Mouse (Mus musculus) adrenal gland, adult (tissue): Measurements from ENCODE around the gene Chrnb2.

Experiments
- DNase-seq, 2 experiments: peaks; one replicate each; pipeline ENCODE4 v3.0.0; 2022 to 2023; ENCODE audit warnings: low spot score in 1 of 2; ENCODE audit not compliant: inconsistent age in 2 of 2

Chrnb2 gene

DNA sequence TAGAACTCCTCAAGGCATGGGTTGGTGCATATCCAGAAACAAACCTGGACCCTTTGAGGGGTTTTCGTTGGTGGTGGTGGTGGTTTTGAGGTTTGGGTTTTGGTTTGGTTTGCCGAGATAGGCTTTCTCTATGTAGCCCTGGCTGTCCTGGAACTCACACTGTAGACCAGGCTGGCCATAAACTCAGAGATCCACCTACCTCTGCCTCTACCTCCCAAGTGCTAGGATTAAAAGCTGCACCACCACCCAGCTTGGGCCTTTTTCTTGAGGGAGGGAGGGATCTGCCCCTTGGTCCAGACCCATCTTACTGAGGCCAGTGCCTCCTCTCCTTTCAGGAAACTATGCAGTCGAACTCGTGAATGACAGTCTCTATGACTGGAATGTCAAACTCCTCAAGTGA, 15.7 kb upstream of the Chrnb2 start:
- DNase-seq, result no peak

GRCm38 (mm10) chr3:89776001-89776400, 11.6 kb upstream of the Chrnb2 start:
- DNase-seq, result peak in 1 of 2 experiments; percentile 3

DNA sequence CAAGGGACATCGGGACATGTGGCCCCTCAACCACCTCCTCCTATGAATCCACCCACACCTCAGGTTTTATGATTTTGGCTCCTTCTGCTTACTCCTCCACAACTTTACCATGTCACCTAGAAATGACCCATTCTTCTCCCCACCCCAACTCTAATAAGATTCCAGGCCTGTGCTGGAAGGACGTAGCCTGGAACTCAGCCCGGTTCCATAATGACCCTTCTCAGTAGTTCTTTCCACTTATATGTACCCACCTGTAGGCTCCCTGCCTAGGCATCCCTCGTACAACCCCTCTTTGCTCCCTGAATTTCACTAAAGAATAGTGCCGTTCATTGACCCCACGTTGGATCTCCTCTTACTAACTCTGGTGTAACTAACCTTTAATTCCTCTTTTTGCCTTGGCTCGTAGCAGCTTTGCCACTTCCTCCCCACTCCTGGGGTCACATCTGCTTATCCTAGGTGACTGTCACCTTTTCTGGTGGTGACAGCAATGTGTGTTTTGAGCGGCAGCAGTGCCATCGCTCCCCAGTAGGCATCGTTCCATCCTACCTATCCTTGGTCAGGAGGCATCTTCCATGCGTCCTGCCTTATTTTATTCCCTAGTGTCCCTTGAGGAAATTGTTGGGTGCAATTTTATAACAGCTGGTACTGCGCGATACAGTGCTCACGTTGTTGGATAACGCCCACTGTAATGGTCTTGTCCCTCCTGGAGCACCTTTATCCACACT, 10.0 kb upstream of the Chrnb2 start:
- peak in 1 of 2 experiments; percentile 23 for DNase-seq

DNA sequence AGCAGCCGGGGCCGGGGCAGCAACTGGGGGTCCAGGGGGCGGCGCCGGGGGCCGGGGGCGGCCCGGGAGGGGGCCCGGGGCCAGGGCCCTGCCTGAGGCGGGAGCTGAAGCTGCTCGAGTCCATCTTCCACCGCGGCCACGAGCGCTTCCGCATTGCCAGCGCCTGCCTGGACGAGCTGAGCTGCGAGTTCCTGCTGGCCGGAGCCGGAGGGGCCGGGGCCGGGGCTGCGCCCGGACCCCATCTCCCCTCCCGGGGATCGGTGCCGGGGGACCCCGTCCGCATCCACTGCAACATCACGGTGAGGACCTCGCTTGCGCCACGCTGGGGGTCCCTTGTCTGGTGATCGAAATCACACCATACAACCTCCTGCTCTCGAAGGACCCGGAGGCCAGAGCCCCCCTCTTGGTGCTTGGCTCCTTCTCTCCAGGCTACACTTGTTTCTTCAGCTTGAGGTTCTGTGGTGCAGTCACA, 9.3 kb upstream of the Chrnb2 start:
- DNase-seq, result peak; percentile 69 to 83

DNA sequence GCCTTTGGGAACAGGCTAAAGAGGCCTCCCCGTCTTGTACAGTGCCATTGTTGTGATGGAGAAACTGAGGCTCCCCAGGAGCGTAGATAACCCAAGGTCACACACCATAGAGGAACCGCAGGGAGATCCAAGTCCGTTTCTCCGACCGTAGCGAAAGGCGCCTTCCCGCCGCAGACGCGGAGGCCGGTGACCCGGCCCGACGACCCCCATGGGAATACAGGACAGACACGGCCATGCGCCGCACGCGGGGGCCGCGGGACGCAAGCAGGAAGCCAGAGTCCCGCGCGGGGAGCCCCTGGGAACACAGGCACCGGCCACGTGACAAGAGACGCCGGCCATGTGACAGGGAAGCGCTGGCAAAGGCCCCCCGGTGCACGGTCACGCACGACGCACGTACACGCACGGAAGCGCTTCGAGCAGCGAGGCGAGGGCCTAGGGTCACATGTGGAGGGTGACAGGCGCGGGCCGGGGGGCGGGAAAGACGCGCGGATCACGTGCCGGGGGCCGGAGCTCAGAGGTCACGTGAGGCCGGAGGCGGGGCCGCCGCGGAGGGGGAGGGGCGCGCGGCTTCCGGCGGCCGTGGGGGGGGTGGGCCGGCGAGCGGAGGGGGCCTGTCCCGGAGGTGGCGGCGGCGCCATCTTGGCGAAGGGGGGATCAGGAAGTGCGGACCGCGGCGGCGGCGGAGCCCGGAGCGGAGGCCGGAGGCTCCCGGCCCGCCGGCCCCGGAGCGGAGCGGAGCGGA, 8.7 kb upstream of the Chrnb2 start, which contains the start of gene Ube2q1:
Ube2q1 (plus strand) TSS at position 649 of the 742 bp plus-strand sequence.
- peak; percentile 99 for DNase-seq

GRCm38 (mm10) chr3:89772588-89772967, 8.1 kb upstream of the Chrnb2 start:
- peak; percentile 81 to 94 for DNase-seq

DNA sequence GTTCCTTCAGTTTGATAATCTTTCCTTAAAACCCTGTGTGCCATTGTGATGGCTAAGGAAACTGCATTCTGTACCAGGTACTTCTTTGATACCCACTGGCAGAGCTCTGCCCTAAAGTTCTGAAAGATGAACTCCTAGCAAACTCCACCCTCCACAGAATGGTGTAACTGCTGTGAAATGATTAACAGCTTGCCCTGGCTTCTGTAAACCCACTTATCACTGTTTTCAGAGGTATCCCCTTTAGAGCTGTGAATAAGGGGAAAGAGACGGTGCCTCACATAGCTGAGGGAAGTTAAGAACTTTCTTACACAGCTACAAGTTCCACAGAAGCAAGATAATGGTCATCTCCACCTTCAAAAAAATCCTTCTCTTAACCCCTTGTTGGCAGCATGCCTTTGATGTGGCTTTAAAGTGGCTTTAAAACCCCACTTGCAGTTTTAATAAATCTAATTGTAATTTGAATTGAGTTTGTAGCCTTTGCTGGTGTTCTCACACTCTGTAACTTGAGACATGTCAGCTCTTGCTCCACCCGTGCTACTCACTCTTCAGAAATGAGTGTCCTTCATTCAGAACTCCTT, 6.1 kb upstream of the Chrnb2 start:
- no peak for DNase-seq

- no peak for DNase-seq
Observed at GRCm38 (mm10) chr3:89769584-89769983, 5.2 kb upstream of the Chrnb2 start.

DNA sequence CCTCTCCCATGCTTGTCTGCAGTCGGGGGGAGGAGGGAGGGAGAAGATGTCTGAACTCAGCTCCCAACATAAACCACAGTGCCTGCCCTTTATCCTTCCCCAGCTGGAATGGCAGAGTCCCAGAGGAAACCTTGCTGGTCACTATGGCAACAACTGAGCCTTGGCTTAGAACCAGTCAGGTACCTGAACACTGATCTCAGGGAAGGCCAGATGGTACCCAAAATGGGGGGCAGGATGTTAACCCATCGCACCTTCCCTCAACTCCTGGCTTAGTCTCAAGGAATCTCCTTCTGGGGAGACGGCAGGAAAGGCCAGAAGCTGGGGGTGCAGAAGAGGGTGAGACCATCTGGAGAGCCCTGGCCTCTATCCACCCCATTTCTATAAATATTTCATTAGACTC, 4.6 kb downstream of the Chrnb2 start:
- no peak for DNase-seq

DNA sequence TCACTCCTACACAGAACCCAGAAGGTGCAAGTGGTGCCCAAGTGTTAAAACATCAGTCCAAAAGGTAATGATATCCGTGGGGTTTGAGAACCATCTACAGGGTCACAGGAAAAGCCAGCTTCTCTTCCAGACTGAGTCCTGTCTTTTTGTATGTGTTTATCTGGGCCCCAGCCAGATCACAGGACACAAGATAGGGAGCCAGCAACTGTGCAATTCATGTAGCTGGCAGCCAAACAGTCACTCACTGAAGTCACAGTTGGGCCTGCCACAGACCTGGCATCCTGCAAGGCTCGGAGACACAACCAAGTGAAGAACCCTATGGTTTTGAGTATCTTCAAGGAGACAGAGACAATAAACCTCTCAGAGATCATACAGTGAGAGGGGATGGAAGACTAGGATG, 6.6 kb downstream of the Chrnb2 start:
- DNase-seq, result no peak

GRCm38 (mm10) chr3:89755283-89755682, 9.1 kb downstream of the Chrnb2 start:
- DNase-seq, result no peak

DNA sequence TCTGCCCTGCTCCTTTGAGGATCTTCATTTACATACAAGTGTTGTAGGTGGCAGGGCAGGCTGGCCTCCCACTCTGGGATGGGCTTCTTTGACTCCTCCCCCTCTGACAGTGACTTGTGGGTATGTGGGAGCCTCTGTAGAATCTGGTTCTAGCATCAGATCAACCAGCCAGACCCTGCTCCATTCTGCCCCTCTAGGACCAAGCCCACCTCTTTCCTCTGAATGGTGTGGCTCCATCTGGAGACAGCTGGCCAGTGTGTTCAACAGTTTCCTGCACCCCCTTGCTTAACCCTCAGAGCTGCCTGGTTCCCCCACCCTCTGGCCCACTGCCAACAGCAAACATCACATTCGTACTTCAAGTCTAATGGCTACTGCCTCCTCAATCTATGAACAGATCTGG, 12.1 kb downstream of the Chrnb2 start:
- DNase-seq, result peak in 1 of 2 experiments; percentile 43

- DNase-seq, result no peak
Observed at GRCm38 (mm10) chr3:89738509-89738908, 25.9 kb downstream of the Chrnb2 start.

GRCm38 (mm10) chr3:89732091-89732490, 32.3 kb downstream of the Chrnb2 start:
- no peak for DNase-seq

DNA sequence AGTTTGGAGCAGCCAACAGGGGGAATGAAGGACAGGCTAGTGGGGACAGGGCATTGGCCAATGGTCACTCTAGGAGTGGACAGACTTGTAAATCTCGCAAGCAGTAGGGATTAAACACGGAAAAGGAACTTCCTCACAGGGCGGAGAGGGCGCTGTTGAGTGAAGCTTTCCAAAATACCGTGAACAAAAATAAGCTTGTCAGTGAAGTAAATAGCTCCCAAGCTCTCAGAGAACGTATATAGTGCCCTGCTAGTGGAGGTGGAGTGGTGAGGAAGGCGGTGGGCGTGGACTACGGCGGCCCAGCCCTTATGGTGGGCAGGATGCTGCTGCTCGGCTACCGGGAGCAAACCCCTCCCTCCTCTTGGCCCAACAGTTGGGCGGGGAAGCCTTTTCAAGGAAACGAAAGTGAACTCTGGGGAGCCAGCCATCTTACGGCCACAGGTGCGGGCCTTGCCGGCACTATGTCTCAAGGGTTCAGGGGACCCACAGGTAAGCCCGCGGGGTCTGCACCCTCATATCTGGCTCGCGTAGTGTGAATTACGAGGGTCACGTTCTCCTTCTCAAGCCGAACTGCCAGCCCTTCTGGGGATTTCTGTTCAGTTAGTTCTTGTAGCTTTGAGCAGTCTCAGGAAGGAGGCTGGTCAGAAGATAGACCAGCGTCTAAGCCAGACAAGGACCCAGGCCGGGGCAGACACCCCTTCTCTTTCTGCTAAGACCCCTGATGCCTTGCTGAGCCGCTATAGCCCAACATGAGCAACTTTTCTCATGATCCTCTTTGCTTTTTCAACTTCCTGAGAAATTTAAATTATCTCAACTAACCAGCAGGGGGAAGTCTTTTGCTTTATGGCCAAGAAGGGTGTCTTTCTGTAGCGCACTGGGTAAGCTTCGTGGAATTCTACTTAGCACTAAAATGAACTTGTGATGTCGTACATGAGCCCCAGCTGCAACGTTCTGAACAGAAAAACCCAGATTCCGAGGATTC, 33.8 kb downstream of the Chrnb2 start:
- DNase-seq, result peak; percentile 91 to 96

DNA sequence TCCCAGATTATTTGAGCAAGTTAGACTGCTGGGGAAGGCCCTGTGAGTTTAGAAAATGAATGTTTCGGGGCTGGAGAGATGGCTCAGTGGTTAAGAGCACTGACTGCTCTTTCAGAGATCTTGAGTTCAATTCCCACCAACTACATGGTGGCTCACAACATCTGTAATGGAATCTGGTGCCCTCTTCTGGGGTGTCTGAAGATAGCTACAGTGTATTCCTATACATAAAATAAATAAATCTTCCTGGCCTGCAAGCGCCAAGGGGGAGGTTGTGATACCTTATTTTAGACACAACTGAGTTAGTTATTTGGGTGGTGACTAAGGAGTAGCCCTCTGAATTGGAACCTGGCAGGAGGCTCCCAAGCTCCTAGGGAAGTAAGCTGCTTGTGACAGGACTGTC, 35.6 kb downstream of the Chrnb2 start:
- no peak for DNase-seq

- DNase-seq, result peak; percentile 77 to 86
Observed at GRCm38 (mm10) chr3:89727028-89727427, 37.4 kb downstream of the Chrnb2 start.

DNA sequence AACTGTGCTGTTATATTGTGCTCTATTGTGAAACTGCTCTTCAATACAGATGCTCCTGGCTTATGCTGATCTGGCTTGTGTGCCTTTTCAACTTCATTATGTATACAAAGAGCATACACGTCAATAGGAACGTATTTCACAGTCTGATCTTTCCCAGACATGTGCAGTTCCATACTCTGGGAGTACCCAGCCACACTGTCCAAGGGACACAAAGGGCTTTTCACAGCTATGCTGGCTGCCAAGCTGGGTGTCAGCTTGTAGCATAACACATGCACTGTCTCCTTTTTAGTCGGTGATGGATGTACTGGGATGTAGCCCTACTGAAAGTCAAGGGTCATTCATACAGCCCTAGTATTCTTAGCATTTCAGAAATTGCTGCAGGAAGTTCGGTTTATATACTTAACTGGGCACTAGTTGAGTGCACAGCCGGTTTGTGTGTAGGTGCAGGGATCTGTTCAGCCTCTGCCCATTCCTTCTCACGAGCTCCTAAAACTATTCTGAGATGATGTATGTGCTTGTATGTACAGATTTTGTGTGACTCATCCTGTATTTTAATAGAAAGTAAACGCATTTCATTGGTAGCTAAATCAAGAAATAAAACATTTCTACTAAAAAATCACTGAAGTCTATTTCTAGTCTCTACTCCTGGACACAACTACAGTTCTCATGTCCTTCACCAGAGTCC, 40.9 kb downstream of the Chrnb2 start:
- DNase-seq, result no peak

GRCm38 (mm10) chr3:89722032-89722431, 42.4 kb downstream of the Chrnb2 start:
- no peak for DNase-seq

DNA sequence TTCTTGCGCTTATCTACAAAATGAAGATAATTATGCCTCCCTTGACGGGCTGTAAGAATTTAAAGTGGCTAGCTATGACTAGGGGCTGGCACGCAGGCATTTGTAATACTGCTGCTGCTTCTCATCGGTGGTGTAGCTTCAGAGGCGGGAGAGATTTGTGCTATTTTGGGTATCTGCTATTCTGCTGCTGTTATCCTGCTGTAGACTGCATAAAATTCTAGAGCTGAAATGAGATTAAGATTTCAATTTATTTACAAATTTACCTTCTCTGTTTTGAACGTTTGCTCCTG, 48.5 kb downstream of the Chrnb2 start:
- no peak for DNase-seq
